ENCODE assay signal across 18 mouse cellular contexts in genomic region chr4:135899050-135899448, GRCm38 (mm10). TPM values are rescaled to one million over a fixed set of nuclear protein-coding genes. Genes with fewer than 3 reads are reported as not detected.
A peak's percentile ranks its signal among the peaks of the same experiment; 100 is the strongest.
DNase-seq lines count a peak whose midpoint lies in the region; ATAC-seq and TF ChIP-seq lines count a peak whose summit lies in the region.
"Had no signal": no experiment of that assay in that cellular context is flagged by ENCODE, and none has a peak within 500 bp of the region (broad histone marks: within the 10 kb centered on the region; RNA-seq: fewer than 3 reads in every experiment).

No protein-coding gene starts in this region.

- TF ChIP-seq POLR2A in kidney, adult 2 months (IDR thresholded peaks at IDR 0.05; ENCODE audit: low read depth, low read length): no peak

- TF ChIP-seq EP300 in liver, postnatal 0 days (IDR thresholded peaks at IDR 0.05; ENCODE audit: low read depth): no peak

- ATAC-seq in liver, embryonic 13.5 days (ENCODE audit: low read depth): no peak
- ATAC-seq in liver, embryonic 11.5 days (replicated peaks; ENCODE audit: low FRiP score): no peak
- ATAC-seq in common myeloid progenitor, adult 5-6 weeks (replicated peaks; ENCODE audit: low read depth, poor library complexity, severe bottlenecking): peak; percentile 60
- ATAC-seq in liver, postnatal 0 days: no peak
- ATAC-seq in neutrophil, adult 5-6 weeks (ENCODE audit: extremely low read depth, insufficient number of reproducible peaks, low FRiP score, poor library complexity, severe bottlenecking): peak; percentile 43; the same call in 1 of the 2 replicates
- ATAC-seq: forebrain, postnatal 0 days had no signal

- H3K4me2 ChIP-seq in liver, embryonic 13.5 days: no peak overlapping the region
- no peak overlapping the region; the same call in 1 of the 2 replicates for H3K4me2 ChIP-seq in liver, embryonic 11.5 days
- H3K4me2 ChIP-seq in liver, postnatal 0 days (ENCODE audit: low read depth, low read length): no peak overlapping the region
- H3K4me2 ChIP-seq: hindbrain, embryonic 13.5 days; kidney, embryonic 15.5 days; limb, embryonic 13.5 days; midbrain, embryonic 11.5 days; neural tube, embryonic 12.5 days had no signal

- no peak for TF ChIP-seq CTCF in liver, postnatal 0 days (IDR thresholded peaks at IDR 0.05; ENCODE audit: low read depth)
- TF ChIP-seq CTCF in kidney, adult 2 months (conservative IDR thresholded peaks at IDR 0.05; ENCODE audit: insufficient read depth, insufficient read length, low read depth, low read length): no peak

- no peak for DNase-seq in liver, embryonic 13.5 days
- DNase-seq in liver, embryonic 11.5 days (ENCODE audit: low spot score): no peak
- peak; percentile 43 for DNase-seq in liver, postnatal 0 days
- no peak for DNase-seq in c-Kit-positive CD71-positive TER-119-positive erythroid progenitor cells, embryonic 14.5 days (ENCODE audit: low spot score)
- DNase-seq in kidney, adult 2 months: no peak
- no peak for DNase-seq in kidney, postnatal 14 days
- DNase-seq: cerebellum, adult 11 months; cerebellum, postnatal 14 days; embryo, embryonic 11 days; forebrain, postnatal 0 days; heart, postnatal 14 days had no signal

- no peak overlapping the region for H3K4me3 ChIP-seq in liver, embryonic 13.5 days (replicated peaks)
- no peak overlapping the region for H3K4me3 ChIP-seq in liver, embryonic 11.5 days (ENCODE audit: low read depth, low read length)
- no peak overlapping the region for H3K4me3 ChIP-seq in liver, postnatal 0 days (ENCODE audit: low read depth, low read length)
- no peak overlapping the region for H3K4me3 ChIP-seq in kidney, adult 2 months (ENCODE audit: insufficient read depth, low read depth, low read length)
- H3K4me3 ChIP-seq: hindbrain, embryonic 13.5 days; kidney, embryonic 15.5 days; limb, embryonic 13.5 days; neural tube, embryonic 12.5 days had no signal

- peaks cover 58% of the 10 kb centered on the region for H3K4me1 ChIP-seq in liver, embryonic 13.5 days (replicated peaks)
- H3K4me1 ChIP-seq in liver, embryonic 11.5 days (replicated peaks; ENCODE audit: control insufficient read depth, insufficient read depth, low read length): peaks cover 42% of the 10 kb centered on the region
- H3K4me1 ChIP-seq in liver, postnatal 0 days (ENCODE audit: insufficient read depth): peaks cover 28% of the 10 kb centered on the region
- no peaks in the 10 kb centered on the region for H3K4me1 ChIP-seq in kidney, adult 2 months (ENCODE audit: control insufficient read depth, insufficient read depth, low read length)
- H3K4me1 ChIP-seq: hindbrain, embryonic 13.5 days; kidney, embryonic 15.5 days; neural tube, embryonic 12.5 days had no signal

- H3K36me3 ChIP-seq in liver, embryonic 13.5 days: no peaks in the 10 kb centered on the region
- no peaks in the 10 kb centered on the region for H3K36me3 ChIP-seq in liver, embryonic 11.5 days (ENCODE audit: control insufficient read depth, insufficient read depth, low read length)
- H3K36me3 ChIP-seq in liver, postnatal 0 days (replicated peaks; ENCODE audit: insufficient read depth, low read length): no peaks in the 10 kb centered on the region
- no peaks in the 10 kb centered on the region for H3K36me3 ChIP-seq in kidney, adult 2 months (ENCODE audit: control insufficient read depth, insufficient read depth, low read length)
- H3K36me3 ChIP-seq: hindbrain, embryonic 13.5 days; kidney, embryonic 15.5 days; limb, embryonic 13.5 days; neural tube, embryonic 12.5 days had no signal

- no peaks in the 10 kb centered on the region for H3K9me3 ChIP-seq in liver, embryonic 13.5 days (replicated peaks)
- no peaks in the 10 kb centered on the region for H3K9me3 ChIP-seq in liver, embryonic 11.5 days (ENCODE audit: control insufficient read depth, low read length)
- H3K9me3 ChIP-seq in liver, postnatal 0 days (ENCODE audit: low read length): no peaks in the 10 kb centered on the region
- H3K9me3 ChIP-seq: hindbrain, embryonic 13.5 days; kidney, embryonic 15.5 days; limb, embryonic 13.5 days; neural tube, embryonic 12.5 days had no signal

- 48% methylated on average over 7 of the region's 7 CpGs for WGBS in liver, embryonic 13.5 days (ENCODE audit: insufficient replicate concordance)
- 74% methylated on average over 7 of the region's 7 CpGs for WGBS in liver, embryonic 11.5 days
- WGBS in liver, postnatal 0 days (ENCODE audit: insufficient replicate concordance): 68% methylated on average over 7 of the region's 7 CpGs
- 85% methylated on average over 7 of the region's 7 CpGs for WGBS in kidney, adult 2 months

- H3K27ac ChIP-seq in liver, embryonic 13.5 days: peak overlapping the region; percentile 34; the same call in 1 of the 2 replicates
- H3K27ac ChIP-seq in liver, embryonic 11.5 days (ENCODE audit: low read depth, low read length): no peak overlapping the region; the same call in 1 of the 2 replicates
- peak overlapping the region; percentile 85 for H3K27ac ChIP-seq in liver, postnatal 0 days (ENCODE audit: low read depth)
- no peak overlapping the region for H3K27ac ChIP-seq in kidney, adult 2 months (ENCODE audit: insufficient read depth, low read depth, low read length)
- H3K27ac ChIP-seq: hindbrain, embryonic 13.5 days; kidney, embryonic 15.5 days; limb, embryonic 13.5 days; neural tube, embryonic 12.5 days had no signal

- H3K9ac ChIP-seq in liver, embryonic 13.5 days: no peak overlapping the region
- H3K9ac ChIP-seq in liver, embryonic 11.5 days (ENCODE audit: low read depth, low read length): no peak overlapping the region
- H3K9ac ChIP-seq in liver, postnatal 0 days (replicated peaks): 0 out of 2 replicates have a peak overlapping the region, but pooled peaks have one; percentile 7
- H3K9ac ChIP-seq: forebrain, postnatal 0 days; hindbrain, embryonic 13.5 days; kidney, embryonic 15.5 days; limb, embryonic 13.5 days; neural tube, embryonic 12.5 days had no signal

- no peaks in the 10 kb centered on the region for H3K27me3 ChIP-seq in liver, embryonic 13.5 days
- no peaks in the 10 kb centered on the region for H3K27me3 ChIP-seq in liver, embryonic 11.5 days (replicated peaks; ENCODE audit: control insufficient read depth, insufficient read depth, low read length)
- H3K27me3 ChIP-seq in liver, postnatal 0 days (ENCODE audit: insufficient read depth, low read length): no peaks in the 10 kb centered on the region
- H3K27me3 ChIP-seq in kidney, adult 2 months (replicated peaks; ENCODE audit: control insufficient read depth, insufficient read depth, low read length): no peaks in the 10 kb centered on the region
- H3K27me3 ChIP-seq: hindbrain, embryonic 13.5 days; kidney, embryonic 15.5 days; limb, embryonic 13.5 days; neural tube, embryonic 12.5 days had no signal

RNA-seq across cellular contexts. Expression of gene Cnr2, which starts 3.9 kb away (rescaled TPM):
- 2.5 and 3.0 TPM in 2 replicates for polyA plus RNA-seq in liver, embryonic 13.5 days (2015; fragmentation: Nextera tagmentation; extraction: Ambion mirVana)
- polyA plus RNA-seq in liver, embryonic 11.5 days (2014; fragmentation: Nextera tagmentation; extraction: Ambion mirVana): 6.3 and 7.1 TPM in 2 replicates
- total RNA-seq in common myeloid progenitor, adult 5-6 weeks (2017): 9.4 and 10.9 TPM in 2 replicates
- 2.5 and 2.6 TPM in 2 replicates for polyA plus RNA-seq in liver, postnatal 0 days (2015; fragmentation: Nextera tagmentation; extraction: Ambion mirVana)
- 67.0 and 72.5 TPM in 2 replicates for total RNA-seq in neutrophil, adult 5-6 weeks (2017)
- 2.7 and 4.1 TPM in 2 replicates for polyA plus RNA-seq in kidney, adult 2 months (2012; rRNA removed)

RNA-seq across cellular contexts. Expression of gene Fuca1, which starts 21.5 kb away (rescaled TPM):
- 18.1 and 21.4 TPM in 2 replicates for polyA plus RNA-seq in liver, embryonic 13.5 days (2015; fragmentation: Nextera tagmentation; extraction: Ambion mirVana)
- 39.6 and 47.7 TPM in 2 replicates for polyA plus RNA-seq in liver, embryonic 11.5 days (2014; fragmentation: Nextera tagmentation; extraction: Ambion mirVana)
- 70.8 and 71.5 TPM in 2 replicates for total RNA-seq in common myeloid progenitor, adult 5-6 weeks (2017)
- polyA plus RNA-seq in liver, postnatal 0 days (2015; fragmentation: Nextera tagmentation; extraction: Ambion mirVana): 45.2 and 50.7 TPM in 2 replicates
- 366 and 368 TPM in 2 replicates for total RNA-seq in neutrophil, adult 5-6 weeks (2017)
- polyA plus RNA-seq in kidney, adult 2 months (2012; rRNA removed): 161 and 226 TPM in 2 replicates

RNA-seq across cellular contexts. Expression of gene Pnrc2, which starts 25.4 kb away (rescaled TPM):
- polyA plus RNA-seq in liver, embryonic 13.5 days (2015; fragmentation: Nextera tagmentation; extraction: Ambion mirVana): 88.0 and 109 TPM in 2 replicates
- 133 and 147 TPM in 2 replicates for polyA plus RNA-seq in liver, embryonic 11.5 days (2014; fragmentation: Nextera tagmentation; extraction: Ambion mirVana)
- total RNA-seq in common myeloid progenitor, adult 5-6 weeks (2017): 146 and 189 TPM in 2 replicates
- 53.2 and 55.2 TPM in 2 replicates for polyA plus RNA-seq in liver, postnatal 0 days (2015; fragmentation: Nextera tagmentation; extraction: Ambion mirVana)
- 315 and 327 TPM in 2 replicates for total RNA-seq in neutrophil, adult 5-6 weeks (2017)
- polyA plus RNA-seq in kidney, adult 2 months (2012; rRNA removed): 17.7 and 23.3 TPM in 2 replicates

RNA-seq across cellular contexts. Expression of gene Srsf10, which starts 43.5 kb away (rescaled TPM):
- 119 and 147 TPM in 2 replicates for polyA plus RNA-seq in liver, embryonic 13.5 days (2015; fragmentation: Nextera tagmentation; extraction: Ambion mirVana)
- 233 and 249 TPM in 2 replicates for polyA plus RNA-seq in liver, embryonic 11.5 days (2014; fragmentation: Nextera tagmentation; extraction: Ambion mirVana)
- 292 and 303 TPM in 2 replicates for total RNA-seq in common myeloid progenitor, adult 5-6 weeks (2017)
- polyA plus RNA-seq in liver, postnatal 0 days (2015; fragmentation: Nextera tagmentation; extraction: Ambion mirVana): 62.1 and 67.6 TPM in 2 replicates
- total RNA-seq in neutrophil, adult 5-6 weeks (2017): 306 and 325 TPM in 2 replicates
- polyA plus RNA-seq in kidney, adult 2 months (2012; rRNA removed): 43.4 TPM in 2 replicates

RNA-seq across cellular contexts. Expression of gene Hmgcl, which starts 47.2 kb away (rescaled TPM):
- polyA plus RNA-seq in liver, embryonic 13.5 days (2015; fragmentation: Nextera tagmentation; extraction: Ambion mirVana): 71.9 and 73.5 TPM in 2 replicates
- 97.1 and 104 TPM in 2 replicates for polyA plus RNA-seq in liver, embryonic 11.5 days (2014; fragmentation: Nextera tagmentation; extraction: Ambion mirVana)
- total RNA-seq in common myeloid progenitor, adult 5-6 weeks (2017): 23.8 and 48.2 TPM in 2 replicates
- polyA plus RNA-seq in liver, postnatal 0 days (2015; fragmentation: Nextera tagmentation; extraction: Ambion mirVana): 351 and 364 TPM in 2 replicates
- 97.1 and 111 TPM in 2 replicates for total RNA-seq in neutrophil, adult 5-6 weeks (2017)
- polyA plus RNA-seq in kidney, adult 2 months (2012; rRNA removed): 175 and 199 TPM in 2 replicates

Comparison
In these comparisons a context has a peak if more than half of its experiments do, and no peak if none do; other contexts are left out.
1. H3K27ac ChIP-seq: peak in liver, embryonic 13.5 days (single experiment) and liver, postnatal 0 days (single experiment); none in liver, embryonic 11.5 days (single experiment) and kidney, adult 2 months (single experiment).
2. ATAC-seq: peak in common myeloid progenitor, adult 5-6 weeks (single experiment) and neutrophil, adult 5-6 weeks (single experiment); none in liver, embryonic 13.5 days (single experiment), liver, embryonic 11.5 days (single experiment) and liver, postnatal 0 days (single experiment).